Mouse (Mus musculus) thymus, postnatal 4 days (tissue): ENCODE results near the gene Nat8f4.
"Not testable (repeated sequence)": the region's sequence is repeated elsewhere in the genome, so short reads cannot be mapped to it uniquely, and the experiment has no call there.

ENCODE experiments used
- DNase-seq: peaks from one replicate; pipeline ENCODE4 v3.0.0; 2021

Nat8f4 gene

DNA sequence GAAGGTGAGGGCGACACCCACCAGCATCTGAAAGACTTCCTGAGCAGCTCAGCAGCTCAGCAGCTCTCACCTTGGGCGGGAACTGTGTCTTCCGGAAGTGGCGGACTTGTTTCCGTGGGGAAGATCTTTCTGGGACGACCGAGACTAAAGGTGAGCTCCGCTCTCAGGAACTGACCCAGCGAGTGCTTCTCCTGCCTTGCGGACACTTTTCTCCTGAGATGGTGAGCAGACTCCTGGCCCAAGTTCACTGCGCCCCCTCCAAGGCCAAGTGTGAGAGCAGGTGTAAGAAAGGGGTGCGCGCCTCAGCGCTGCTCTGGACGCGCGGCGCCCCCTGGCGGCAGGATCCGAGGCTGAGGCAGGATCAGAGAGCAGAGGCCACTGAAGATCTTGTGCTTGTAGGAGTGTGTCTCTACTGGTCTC is at the start of gene Nat8f4:
TSS of gene Nat8f4 (minus strand) at position 243 of the 420 bp plus-strand sequence.
- DNase-seq: peak; percentile 92

DNA sequence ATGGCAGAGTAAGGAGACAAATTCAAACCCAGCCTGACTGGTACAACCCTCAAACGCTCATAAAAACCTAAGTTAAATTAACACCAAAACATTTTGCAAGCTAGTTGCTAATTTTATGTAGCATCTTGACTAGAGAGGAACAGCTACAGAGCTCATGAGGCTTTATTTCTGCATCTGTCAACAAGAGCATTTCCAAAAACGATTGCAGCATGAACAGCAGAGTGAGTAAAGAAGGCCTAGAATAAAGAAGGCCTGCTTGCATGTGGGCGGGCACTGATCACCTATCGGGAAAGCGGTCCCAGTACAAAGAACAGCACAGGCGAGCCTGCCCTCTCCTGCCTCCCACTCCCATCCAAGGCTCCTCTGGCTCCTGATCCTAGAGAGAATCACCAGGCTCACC is 43.9 kb upstream of the Nat8f4 start:
- no peak for DNase-seq

DNA sequence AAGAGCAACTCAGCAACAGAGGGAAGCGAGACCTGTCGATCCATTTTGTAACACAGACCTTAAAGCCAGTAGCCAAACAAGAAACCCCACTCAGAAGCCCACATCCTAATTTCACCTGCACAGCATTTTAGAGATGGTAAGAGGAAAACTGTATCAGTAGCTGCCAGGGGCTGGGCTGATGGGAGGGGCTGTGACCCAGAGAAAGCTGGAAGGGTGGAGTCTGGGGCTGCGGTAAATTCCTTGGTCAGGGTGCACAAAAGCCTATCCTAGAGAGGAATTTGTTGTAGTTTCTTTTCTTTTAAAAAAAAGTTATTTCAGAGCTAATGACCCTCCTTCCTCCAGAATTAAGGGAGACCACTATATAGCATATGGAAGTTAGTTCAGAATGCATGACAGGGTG is 37.8 kb upstream of the Nat8f4 start:
- no peak for DNase-seq

DNA sequence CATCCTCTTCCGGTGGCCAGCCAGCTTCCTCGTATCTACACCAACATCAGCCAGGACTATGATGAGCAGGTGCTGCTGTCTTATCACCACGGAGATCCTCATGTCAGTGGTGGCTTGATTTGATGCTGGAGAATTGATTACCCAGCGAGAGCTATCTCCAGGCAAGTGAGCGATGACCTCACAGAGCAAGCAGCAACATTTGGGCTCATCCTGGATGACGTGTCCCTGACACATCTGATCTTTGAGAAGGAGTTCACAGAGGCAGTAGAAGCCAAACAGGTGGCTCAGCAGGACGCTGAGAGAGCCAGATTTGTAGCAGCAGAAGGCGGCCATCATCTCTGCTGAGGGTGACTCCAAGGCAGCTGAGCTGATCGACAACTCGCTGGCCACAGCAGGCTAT is 34.0 kb upstream of the Nat8f4 start:
- DNase-seq: no peak

DNA sequence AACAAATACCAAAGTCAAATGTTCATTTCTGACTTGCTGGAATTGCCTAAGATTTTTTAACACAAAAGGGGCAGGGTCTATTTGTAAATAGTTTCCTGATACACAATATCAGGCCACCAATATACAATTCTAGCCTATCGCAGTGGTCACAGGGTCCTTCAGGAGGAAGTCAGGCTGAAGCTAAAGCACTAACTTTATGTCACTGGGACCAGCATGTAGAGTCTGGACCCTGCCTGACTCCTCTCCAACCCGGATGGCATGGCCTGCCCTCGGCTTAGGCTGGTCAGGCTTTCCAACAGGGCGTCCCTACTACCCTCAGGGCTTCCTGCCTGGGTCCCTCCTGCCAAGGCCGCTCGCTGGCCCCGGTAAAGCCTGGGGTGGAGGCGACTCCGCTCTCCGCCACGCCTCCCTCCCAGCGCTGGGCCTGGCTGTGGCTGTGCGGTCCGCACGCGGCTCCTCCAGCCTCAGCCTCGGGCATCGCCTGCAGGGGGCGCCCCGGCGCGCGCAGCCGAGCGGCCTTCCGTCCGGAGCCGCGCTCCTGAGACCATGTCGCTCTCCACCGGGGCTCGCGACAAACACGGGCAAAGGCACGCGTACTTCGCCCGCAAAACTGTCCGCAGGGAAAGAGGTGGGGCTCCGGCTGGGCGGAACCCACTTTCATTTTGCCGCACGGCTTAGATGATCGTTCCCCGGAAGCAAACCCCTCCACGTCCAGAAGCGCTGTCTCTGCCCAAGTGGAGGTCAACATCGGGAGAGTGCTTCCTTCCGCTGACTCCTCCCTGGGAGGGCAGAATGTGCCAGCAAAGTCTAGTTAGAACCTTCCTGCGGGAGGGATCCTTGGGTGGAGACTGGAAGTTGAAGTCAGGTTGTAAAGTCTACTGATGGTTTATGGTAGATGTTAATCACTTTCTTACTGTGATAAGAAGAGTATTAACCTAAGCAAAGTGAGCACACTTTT is 32.1 kb upstream of the Nat8f4 start:
- DNase-seq: peak; percentile 83

DNA sequence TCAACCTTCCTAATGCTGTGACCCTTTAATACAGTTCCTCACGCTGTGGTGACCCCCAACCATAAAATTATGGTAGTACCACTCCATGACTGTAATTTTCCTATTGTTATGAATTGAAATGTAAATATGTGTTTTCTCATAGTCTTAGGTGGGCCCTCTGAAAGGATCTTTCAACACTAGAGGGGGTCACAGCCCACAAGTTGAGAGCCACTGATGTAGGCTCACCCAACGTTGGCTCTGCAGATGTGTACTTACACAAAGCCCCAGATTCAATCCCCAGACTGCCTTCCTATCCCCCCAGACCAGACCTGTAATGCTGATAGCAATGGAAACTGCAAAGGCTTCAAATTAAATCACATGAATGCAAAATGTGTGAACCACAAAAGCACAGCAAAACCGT is 31.0 kb upstream of the Nat8f4 start:
- DNase-seq: peak; percentile 38

DNA sequence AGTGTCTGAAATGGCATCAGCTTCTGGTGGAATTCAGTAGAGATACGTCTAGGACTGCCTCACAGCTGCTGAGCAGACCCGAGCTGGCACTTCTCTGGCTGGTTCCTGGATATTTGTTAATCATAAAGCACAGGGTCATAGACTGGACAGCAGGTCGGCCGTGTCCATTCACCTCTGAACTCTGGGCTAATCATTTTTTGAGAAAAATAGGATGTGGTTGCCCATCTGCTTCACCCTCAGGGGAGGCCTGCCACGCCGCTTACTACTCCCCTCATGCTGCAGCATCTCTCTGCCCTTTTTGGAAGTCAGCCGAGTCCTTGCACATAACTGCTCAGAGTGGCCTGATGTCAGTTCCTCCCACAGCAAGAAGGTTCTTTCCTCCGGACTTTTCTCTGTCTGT is 29.4 kb upstream of the Nat8f4 start:
- no peak for DNase-seq

DNA sequence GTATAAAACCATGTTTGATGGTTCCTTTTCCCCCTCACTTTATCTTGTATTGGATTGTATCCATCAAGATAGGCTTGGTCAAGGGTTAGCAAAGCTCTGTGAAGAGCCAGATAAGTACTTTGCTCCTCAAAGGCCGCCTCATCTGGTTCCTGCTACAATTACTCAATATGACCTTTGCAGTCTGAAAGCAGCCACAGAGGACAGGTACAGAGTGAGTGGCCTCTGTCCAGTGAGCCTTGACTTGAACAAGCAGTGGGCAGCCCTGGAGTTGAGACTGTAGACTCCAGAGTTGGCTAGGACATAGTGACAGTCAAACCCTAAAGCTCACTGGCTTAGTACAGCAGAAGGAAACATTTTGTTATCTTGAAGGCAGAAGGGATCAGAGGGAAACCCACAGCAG is 24.6 kb upstream of the Nat8f4 start:
- DNase-seq: no peak

DNA sequence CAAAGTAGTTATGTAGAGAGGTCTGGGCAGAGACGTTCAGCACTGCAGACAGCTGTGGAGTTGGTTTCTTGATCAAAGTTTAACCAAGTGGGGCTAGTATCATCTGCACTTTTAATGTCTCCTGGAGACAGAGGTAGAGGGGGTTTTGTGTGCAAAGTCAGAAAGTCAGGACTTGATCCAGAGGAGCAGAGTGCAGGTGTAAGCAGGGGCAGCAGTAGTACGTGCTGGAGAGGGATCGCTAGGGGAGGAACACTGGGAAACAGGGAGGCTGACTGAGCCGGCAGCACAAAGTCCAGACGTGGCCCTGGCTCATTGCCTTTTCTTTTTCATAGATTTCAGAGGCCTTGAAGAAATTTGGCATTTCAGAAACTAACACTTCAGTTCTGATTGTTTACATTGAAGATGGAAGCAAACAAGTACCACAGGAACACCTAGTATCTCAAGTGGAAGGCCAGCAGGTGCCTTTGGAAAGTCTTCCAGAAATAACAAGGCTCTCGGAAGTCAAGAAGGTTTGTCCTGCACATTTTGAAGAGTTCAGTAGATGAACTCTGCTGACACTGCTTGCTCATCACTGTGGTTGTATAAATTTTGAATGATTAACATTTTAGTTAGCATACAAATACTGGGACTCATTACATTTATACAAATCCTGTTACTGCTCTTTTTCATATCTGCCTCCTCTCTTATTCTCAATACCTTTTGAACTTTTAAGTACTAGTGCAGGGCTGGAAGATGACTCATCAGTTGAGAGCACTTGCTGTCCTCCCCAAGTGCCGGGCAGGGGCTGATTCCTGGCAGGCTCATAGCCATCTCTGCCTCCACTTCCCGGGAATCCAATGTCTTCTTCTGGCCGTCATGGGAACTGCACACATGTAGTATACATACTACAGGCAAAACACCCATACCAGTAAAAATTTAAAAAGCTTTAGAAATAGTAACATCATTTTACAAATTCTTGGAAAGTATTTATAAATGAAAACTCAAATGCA is 23.1 kb upstream of the Nat8f4 start:
- no peak for DNase-seq

DNA sequence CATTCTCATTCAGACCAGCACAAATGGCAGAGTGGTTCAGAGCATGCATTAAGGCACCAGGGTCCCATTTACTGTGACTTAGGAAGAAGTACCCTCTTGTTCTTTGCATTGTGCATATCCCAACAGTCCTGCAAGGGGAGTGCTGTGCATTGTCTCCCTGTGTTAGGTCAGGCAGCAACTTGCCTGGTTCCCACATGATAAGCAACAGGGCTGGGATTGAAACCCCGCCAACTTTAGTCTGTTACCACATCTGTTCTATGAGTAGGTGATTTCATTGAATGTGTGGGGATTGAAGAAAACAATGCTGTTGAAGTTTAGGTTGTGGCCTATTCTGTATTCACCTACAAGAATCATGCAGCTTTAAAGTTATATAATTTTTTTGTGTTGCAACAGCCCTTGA is 22.0 kb upstream of the Nat8f4 start:
- no peak for DNase-seq

DNA sequence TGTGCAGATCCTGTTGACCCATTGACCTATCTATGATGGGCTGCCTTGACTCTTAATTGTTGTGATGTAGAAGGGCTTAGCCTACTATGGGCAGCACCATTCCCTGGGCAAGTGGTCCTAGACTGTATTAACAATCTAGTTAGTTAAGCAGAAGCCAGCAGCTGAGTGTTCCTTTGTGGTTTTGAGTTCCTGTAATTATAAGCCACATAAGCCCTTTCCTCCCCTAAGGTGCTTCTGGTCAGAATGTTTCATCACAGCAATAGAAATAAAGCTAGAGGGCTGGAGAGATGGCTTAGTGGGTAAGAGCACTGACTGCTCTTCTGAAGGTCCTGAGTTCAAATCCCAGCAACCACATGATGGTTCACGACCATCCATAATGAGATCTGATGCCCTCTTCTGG is 19.0 kb upstream of the Nat8f4 start:
- no peak for DNase-seq

DNA sequence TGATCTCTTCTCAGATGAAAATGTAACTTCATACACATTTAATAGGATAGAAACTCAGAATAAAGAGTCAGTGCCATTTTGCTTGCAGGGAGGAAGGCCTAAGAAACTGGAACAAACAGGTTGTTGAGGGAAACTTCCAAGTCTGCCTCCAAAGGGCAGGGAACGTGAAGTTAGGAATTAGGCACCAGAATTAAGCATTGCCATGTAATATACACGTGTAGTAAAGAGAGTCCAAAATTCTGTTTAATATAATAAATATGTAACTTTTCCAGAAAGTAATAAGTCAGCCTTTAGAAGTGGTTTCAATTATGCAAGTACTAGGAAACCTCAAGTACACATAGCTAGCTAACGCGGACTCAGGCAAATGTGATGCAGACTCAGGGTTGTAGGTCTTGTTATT is 14.7 kb upstream of the Nat8f4 start:
- DNase-seq: no peak

DNA sequence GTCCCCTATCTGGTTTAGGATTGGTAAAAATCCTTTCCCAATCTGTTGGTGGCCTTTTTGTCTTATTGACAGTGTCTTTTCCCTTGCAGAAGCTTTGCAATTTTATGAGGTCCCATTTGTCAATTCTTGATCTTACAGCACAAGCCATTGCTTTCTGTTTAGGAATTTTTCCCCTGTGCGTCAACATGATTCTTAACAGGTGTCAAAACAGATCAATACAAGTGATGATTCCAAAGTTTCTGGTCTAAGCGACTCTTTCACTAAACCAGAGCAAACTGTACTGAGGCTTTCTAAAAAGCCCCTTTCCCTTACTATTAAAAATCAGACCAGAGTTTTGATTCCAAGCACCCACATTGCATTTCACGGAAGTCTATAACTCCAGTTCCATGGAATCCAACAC is 13.7 kb upstream of the Nat8f4 start:
- DNase-seq: not testable (repeated sequence)

DNA sequence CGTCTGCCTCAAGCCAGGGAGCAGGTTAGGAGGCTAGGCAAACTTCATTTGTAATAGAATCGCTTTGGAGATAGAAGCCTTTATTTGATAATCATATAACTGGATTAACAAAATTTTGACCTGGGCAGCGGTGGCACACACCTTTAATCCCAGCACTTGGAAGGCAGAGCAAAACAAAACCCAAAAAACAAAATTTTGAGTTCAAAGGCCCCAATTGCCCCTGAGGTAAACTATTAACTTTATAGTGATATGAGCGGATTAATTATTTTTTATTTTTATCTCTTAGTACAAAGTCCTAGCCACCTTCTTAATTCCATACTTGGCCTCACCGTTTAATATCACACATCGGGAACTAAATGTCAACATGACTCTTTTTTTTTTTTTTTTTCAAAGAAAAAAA is 11.9 kb upstream of the Nat8f4 start:
- no peak for DNase-seq

DNA sequence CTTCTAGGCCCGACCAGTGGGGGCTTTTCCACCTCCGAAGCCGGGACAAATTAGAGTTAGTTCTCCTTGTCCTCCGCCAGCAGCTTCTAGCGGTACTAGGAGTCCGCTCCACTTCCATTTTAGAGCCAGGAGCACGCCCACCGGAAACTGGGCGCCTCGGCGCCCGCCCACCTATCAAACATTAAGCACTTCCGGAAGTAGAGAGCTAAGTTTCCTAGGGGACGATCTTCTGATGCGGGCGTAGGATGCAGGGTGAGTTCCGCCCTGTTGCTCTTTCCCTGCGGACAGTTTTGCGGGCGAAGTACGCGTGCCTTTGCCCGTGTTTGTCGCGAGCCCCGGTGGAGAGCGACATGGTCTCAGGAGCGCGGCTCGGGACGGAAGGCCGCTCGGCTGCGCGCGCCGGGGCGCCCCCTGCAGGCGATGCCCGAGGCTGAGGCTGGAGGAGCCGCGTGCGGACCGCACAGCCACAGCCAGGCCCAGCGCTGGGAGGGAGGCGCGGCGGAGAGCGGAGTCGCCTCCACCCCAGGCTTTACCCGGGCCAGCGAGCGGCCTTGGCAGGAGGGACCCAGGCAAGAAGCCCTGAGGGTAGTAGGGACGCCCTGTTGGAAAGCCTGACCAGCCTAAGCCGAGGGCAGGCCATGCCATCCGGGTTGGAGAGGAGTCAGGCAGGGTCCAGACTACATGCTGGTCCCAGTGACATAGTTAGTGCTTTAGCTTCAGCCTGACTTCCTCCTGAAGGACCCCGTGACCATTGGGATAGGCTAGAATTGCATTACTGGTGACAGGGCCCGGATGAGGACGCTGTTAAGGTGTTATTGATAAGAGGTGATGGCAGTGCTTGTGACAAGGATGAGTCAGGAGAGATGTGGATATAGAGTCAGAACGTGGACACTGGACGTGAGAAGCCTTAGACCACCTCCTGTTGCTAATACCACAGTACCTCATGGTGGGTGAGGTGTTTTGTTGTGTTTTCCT is 11.1 kb upstream of the Nat8f4 start, which contains the start of gene Nat8f1:
TSS of gene Nat8f1 (minus strand) at position 149 of the 975 bp plus-strand sequence.
- peak; percentile 85 for DNase-seq

DNA sequence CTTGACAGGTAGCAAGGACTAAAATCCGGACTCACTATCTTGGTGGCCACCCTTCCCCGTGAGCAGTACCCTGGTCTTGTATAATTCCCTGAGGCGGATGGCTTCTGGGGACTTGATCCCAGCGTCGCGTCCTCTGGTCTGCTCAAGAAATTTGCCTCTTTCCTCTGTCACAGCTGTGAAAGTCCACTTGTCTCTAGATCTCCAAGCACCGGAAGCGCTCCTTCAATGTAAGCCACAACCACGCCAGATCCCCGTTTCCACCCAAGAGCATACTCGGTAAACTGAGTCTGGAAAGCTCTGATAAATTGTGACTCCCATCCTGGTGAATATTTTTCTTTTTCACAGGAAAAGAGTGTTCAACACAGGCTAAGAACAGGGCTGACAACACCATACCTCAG is 10.5 kb upstream of the Nat8f4 start:
- DNase-seq: peak; percentile 45

DNA sequence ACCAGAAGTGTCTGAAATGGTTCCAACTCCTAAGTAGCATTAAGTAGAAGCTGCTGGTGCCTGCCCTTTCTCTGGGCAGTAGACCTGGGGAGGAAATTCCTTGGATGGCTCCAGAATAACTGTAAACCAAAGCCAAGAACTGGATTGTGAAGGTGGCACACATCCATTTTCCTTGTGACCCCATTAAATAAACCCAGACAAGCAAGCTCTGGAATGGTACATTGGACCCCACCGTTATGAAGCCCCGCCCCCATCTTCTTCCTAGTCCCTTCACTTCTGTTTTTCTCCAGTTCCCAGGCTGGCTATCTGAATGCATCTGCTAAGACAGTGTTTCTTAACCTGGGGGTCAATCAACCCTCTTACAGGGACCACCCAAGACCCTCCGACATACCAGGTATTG is 6.9 kb upstream of the Nat8f4 start, which contains the start of gene Tprkb:
TSS of gene Tprkb (plus strand) at position 279 of the 400 bp plus-strand sequence.
- no peak for DNase-seq

DNA sequence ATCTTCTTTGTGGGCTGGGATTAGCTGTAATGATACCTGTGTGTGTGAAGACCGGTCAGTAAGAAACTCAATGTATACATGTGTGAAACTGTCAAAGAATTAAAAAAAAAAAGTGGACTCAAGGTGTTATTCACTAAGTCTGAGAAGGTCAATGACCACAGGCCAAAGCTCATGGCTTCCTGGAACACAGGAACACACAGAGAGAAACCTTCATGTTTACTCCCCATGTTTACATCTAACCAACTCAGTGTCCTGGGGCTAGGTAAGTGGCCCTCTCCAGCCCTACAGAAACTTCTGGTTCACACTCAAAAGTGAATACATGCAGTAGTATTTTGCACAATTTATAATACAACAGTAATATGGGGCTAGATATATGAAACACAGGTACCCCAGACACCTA is 5.0 kb upstream of the Nat8f4 start:
- DNase-seq: no peak

DNA sequence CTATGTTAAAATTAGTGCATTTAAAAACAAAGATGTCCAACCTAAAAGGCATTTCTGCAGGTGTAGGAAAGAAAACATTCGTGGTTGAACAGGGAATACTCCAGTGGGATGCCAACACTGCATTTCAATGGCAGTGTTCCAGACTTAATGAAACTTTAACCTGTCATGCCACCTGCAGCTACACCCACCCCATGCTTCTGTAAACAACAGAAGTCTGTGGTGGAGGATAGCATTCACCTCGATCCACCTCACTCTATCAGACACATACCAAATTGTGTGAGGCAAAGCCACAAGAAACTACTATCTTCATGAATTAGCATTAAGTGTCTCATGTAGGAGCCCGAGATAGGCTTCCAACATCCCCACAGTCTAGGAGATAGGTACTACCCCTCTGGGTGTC is 3.7 kb upstream of the Nat8f4 start:
- DNase-seq: no peak

DNA sequence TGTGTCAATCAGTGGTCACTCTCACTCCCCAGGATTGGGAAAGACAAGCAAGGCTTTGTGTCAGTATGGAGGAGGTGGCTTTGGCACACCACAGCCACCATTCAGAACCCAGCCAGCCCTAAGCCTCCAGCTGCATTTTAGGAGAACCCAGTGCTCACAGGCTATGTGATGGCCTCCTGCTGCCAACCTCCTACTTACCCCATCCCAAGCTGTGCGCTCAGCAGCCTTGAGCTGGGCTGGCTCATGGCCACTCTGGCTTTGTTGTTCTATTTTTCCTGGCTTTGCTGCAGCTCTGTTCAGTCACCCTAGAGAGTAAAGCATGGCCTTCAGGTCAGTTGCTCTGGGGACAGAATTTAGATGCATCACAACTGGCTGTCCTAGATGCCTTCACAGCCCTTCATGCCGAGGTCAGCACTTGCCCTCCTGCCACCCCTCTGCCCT is 2.2 kb upstream of the Nat8f4 start:
- DNase-seq: not testable (repeated sequence)

DNA sequence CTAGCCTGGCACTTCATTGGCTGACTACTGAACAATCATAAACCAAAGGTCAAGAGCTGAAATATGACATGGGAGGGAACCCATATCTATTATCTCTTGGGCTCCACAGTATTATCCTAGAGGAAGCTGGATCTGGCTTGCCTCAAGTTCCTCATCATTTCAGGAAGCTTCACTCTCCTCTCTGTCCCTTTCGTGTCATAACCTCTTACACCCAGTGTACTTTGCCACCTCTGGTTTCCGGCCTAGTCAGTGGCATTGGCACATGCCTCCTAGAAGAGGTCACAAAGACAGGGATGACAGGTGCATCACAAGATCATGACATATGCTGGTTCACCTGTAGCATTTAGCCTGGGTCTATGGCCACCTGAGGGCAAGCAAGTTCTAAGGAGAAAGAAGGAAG is 2.4 kb downstream of the Nat8f4 start:
- no peak for DNase-seq
